Mouse (Mus musculus): ENCODE measurements around the gene Idi1. TPM values are rescaled to one million over a fixed set of nuclear protein-coding genes. Genes with fewer than 3 reads are reported as not detected.

The Idi1 gene
- polyA plus RNA-seq (2014; fragmentation: Illumina TruSeq; extraction: RNeasy Lipid Tissue Mini Kit (QIAGEN cat#74804); ENCODE audit: low read depth, low replicate concordance): 124 TPM

DNA sequence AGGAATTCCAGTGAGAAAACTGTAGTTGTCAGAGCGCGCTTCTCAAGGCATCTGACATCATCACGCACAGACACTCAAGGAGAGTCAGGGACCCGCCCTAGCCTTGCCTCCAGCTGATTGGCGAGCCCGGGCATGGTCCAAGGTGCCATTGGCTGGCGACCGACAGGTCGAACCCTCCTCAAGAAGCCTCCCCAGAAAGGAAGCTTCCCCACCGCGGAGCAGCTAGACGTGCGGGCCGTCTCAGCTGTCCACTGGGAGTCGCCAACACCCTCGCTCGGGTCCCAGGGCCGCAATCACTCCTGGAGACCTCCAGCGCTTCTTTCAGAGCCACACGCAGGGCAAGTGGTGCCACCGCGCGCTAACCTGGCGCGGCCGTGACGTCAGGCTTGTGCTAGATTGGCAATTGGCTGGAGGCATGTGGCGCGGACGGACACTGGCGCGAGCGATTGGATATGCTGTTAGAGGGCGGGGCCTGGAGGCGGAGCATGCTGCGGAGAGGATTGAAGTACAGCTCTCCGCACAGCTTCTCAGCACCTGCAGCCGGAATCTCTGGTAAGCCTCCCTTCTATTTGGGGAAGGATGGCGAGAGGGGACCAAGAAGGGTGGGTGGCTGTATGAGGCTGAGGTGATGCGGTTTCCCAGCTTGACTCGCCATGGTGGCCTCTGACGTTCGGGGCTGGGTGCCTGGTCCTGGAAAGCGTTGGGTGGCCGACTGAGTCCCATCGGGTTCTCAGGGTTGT lies at the start of gene Idi1:
Gene Idi1, plus strand, starts transcription at position 57 of the 740 bp plus-strand sequence.

DNA sequence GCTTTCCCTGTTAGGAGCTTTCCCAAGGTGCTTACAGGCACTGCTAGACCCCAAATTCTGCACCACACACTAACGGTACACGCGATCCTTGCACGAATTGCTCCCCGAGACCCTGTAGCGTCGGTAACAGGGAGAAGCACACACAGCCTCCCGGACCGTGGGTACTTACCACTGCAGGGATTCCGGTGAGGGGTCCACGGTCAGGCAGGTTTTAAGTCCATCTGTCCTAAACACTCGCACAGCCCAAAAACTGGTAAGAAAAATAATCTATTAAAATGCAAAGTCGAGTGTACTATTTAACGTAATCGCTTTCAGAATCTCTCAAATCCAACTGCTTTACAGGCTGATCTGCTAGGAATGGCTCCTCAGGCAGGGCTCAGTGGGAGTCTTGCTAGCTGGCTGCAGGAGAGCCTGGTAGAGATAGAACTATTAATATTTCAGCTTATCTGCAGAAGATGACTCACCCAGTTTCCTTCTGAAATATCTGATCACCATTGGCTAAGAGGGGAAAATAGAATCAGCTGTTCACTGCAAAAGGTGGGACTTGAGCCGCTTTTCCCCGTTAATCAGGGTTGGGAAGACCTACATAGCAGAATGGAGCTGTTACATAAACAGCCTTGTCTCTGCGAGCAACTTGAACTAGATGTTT lies 13.9 kb upstream of the Idi1 start, which contains the start of gene Wdr37:
Gene Wdr37, minus strand, starts transcription at position 596 of the 649 bp plus-strand sequence.

Other genes starting within 250 kb of the Idi1 start
- gene Wdr37, start 13.6 kb upstream of the Idi1 start, polyA plus RNA-seq (2014; fragmentation: Illumina TruSeq; extraction: RNeasy Lipid Tissue Mini Kit (QIAGEN cat#74804); ENCODE audit: low read depth, low replicate concordance): 74.4 TPM
- gene Gm9745, start 62.7 kb downstream of the Idi1 start, polyA plus RNA-seq (2014; fragmentation: Illumina TruSeq; extraction: RNeasy Lipid Tissue Mini Kit (QIAGEN cat#74804); ENCODE audit: low read depth, low replicate concordance): not detected
- not detected for gene Idi2, start 67.4 kb downstream of the Idi1 start, polyA plus RNA-seq (2014; fragmentation: Illumina TruSeq; extraction: RNeasy Lipid Tissue Mini Kit (QIAGEN cat#74804); ENCODE audit: low read depth, low replicate concordance)
- gene Gtpbp4, start 110.6 kb downstream of the Idi1 start, polyA plus RNA-seq (2014; fragmentation: Illumina TruSeq; extraction: RNeasy Lipid Tissue Mini Kit (QIAGEN cat#74804); ENCODE audit: low read depth, low replicate concordance): 74.5 TPM
- gene Larp4b, start 208.4 kb downstream of the Idi1 start, polyA plus RNA-seq (2014; fragmentation: Illumina TruSeq; extraction: RNeasy Lipid Tissue Mini Kit (QIAGEN cat#74804); ENCODE audit: low read depth, low replicate concordance): 34.8 TPM